Mouse (Mus musculus) megakaryocyte-erythroid progenitor cell, adult 5-6 weeks (primary cell): Measurements from ENCODE around the gene Med16. TPM values are rescaled to one million over a fixed set of nuclear protein-coding genes. Genes with fewer than 3 reads are reported as not detected.

Experiments used
- ATAC-seq: replicated peaks from 2 replicates; pipeline ENCODE4 v1.8.0; 2016; ENCODE audit warnings: mild to moderate bottlenecking, inconsistent platforms; ENCODE audit not compliant: severe bottlenecking, poor library complexity, low FRiP score, low TSS enrichment
- total RNA-seq, 2 experiments: library from RNA; stranded (forward) in 1 of 2; stranded (reverse) in 1 of 2; fragments of 200-1000, 215-1000 nt in 1 of 2; fragments of >200 nt in 1 of 2; fragmentation: Nextera tagmentation in 1 of 2; gene quantifications; 2 replicates each; pipeline ENCODE4 v1.2.3; 2014 to 2017

Med16 gene
- total RNA-seq, 2 experiments from 2014 or later: 9.8 to 21.7 TPM

GRCm38 (mm10) chr10:79865801-79866295 is 42.9 kb downstream of the Med16 start:
- peak; percentile 73 for ATAC-seq

GRCm38 (mm10) chr10:79865189-79865601 is 43.5 kb downstream of the Med16 start:
- 0 out of 2 replicates have a peak, but pooled peaks have one; percentile 15 for ATAC-seq

GRCm38 (mm10) chr10:79864351-79865188 is 44.2 kb downstream of the Med16 start:
- no peak for ATAC-seq

GRCm38 (mm10) chr10:79862925-79863324 is 45.8 kb downstream of the Med16 start:
- no peak for ATAC-seq

- no peak for ATAC-seq
These were observed 46.5 kb downstream of the Med16 start for GRCm38 (mm10) chr10:79862049-79862788.

- ATAC-seq: no peak
These were observed 47.3 kb downstream of the Med16 start for GRCm38 (mm10) chr10:79861230-79862048.

GRCm38 (mm10) chr10:79860079-79860911 is 48.4 kb downstream of the Med16 start:
- no peak for ATAC-seq

- ATAC-seq: no peak
These were observed 49.6 kb downstream of the Med16 start for GRCm38 (mm10) chr10:79859116-79859515.

- no peak for ATAC-seq
These were observed 50.2 kb downstream of the Med16 start for GRCm38 (mm10) chr10:79858416-79859074.

- ATAC-seq: no peak
These were observed 50.8 kb downstream of the Med16 start for GRCm38 (mm10) chr10:79857894-79858293.

- ATAC-seq: no peak
These were observed 51.3 kb downstream of the Med16 start for GRCm38 (mm10) chr10:79857452-79857811.

GRCm38 (mm10) chr10:79856704-79857451 is 51.8 kb downstream of the Med16 start:
- no peak for ATAC-seq

- ATAC-seq: no peak
These were observed 52.4 kb downstream of the Med16 start for GRCm38 (mm10) chr10:79856280-79856679.

GRCm38 (mm10) chr10:79855558-79856184 is 53.1 kb downstream of the Med16 start:
- ATAC-seq: no peak

GRCm38 (mm10) chr10:79854801-79855541 is 53.8 kb downstream of the Med16 start:
- ATAC-seq: no peak
